Mouse (Mus musculus): ENCODE results near the gene Mbnl2. TPM values are rescaled to one million over a fixed set of nuclear protein-coding genes. Genes with fewer than 3 reads are reported as not detected.

Mbnl2 gene
- polyA plus RNA-seq, 1 experiment from 2014 or later: 35.1 TPM

DNA sequence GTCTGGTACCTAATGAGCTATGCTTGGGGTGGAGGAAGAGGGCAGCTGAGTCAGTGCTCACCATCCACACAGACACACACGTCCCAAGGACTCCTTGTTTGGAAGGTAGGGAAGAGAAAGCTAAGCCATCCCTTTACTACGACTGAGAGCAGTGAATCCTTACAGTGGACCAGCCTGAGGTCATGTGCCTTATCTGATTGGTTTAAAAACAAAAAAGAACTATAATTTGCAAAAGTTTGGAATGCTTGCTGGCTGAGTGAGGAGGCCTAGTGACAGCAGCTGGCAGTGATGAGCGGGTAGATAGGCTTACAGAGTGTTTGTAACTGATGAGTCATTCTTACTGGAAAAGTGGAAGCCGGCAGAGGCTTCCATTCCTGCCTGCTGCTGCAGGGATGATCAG lies 32.5 kb downstream of the Mbnl2 start:
- no peaks in the 10 kb centered on the region for H3K27me3 ChIP-seq (replicated peaks)
- H3K27ac ChIP-seq: no peak overlapping the region
- H3K4me1 ChIP-seq: peaks cover 13% of the 10 kb centered on the region; the same call in 1 of the 2 replicates
- H3K9me3 ChIP-seq: no peaks in the 10 kb centered on the region
- H3K36me3 ChIP-seq: no peaks in the 10 kb centered on the region
- WGBS: 72% methylated on average over 4 of the region's 4 CpGs
- H3K9ac ChIP-seq: no peak overlapping the region
- no peak overlapping the region for H3K4me2 ChIP-seq (replicated peaks)
- H3K4me3 ChIP-seq: no peak overlapping the region
- ATAC-seq (ENCODE audit: low FRiP score, low read depth): no peak

DNA sequence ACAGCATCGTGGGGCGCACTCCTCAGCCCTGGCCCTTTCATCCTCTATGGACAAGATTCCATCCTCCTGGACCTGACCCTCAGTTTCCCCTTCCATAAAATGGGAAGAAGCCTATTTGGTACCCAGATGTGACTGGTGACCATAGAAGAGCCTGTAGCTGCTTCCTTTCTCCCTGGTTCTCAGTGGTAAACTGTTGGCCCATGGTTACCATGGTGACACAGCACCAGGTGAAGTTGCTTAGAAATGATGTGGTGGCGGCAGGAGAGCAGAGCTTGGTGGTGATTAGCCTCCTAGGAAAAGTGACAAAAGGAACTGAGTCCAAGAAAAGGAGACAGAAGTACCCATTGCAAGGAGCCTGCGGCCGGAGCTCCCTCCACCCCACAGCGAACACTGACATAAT lies 34.2 kb downstream of the Mbnl2 start:
- no peak for ATAC-seq (ENCODE audit: low FRiP score, low read depth)
- H3K9me3 ChIP-seq: no peaks in the 10 kb centered on the region
- H3K4me1 ChIP-seq: peaks cover 13% of the 10 kb centered on the region; the same call in 1 of the 2 replicates
- H3K27ac ChIP-seq: no peak overlapping the region
- 92% methylated on average over 6 of the region's 6 CpGs for WGBS
- H3K36me3 ChIP-seq: no peaks in the 10 kb centered on the region
- H3K27me3 ChIP-seq (replicated peaks): no peaks in the 10 kb centered on the region
- no peak overlapping the region for H3K9ac ChIP-seq
- H3K4me2 ChIP-seq (replicated peaks): no peak overlapping the region
- H3K4me3 ChIP-seq: no peak overlapping the region

DNA sequence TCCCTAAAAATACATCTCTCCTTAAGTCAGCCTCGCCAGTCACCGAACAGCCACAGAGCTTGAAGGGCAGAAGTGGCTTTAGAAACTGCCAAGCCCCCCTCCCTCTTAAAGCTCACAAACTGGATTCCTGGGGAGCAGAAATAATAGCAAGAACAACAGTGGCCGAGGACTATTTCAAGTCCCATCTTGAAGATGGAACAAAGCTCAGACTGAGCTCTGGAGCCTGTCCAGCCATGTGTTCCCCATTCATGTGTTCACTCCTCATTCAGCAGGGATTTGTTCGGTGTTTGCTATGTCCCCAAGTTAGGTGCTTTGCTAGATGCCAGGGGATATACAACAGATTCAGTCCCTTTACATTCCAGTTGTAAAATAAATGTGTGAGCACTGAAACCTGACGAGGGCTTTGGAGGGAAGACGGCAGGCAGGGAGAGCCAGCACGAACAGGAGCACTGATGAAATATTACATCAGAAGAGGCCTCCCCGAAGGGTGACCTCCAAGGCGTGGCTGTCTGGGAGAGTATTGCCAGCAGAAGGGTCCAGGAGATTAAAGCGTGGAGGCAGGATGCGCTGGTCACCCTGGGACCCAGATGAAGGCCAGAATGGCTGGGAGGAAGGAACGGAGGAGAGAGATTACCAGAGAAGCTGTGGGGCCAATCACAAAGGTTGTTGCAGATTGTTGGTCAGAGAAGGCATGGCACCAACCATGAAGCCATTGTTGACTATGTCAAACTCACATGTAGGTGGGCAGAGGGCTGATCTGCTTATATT lies 36.0 kb downstream of the Mbnl2 start:
- Histone ChIP-seq H3K36me3 (no peaks in the 10 kb centered on the region), H3K27ac (no peak overlapping the region), H3K9ac (no peak overlapping the region), H3K9me3 (no peaks in the 10 kb centered on the region), H3K4me2 (replicated peaks) (no peak overlapping the region), H3K27me3 (replicated peaks) (no peaks in the 10 kb centered on the region), H3K4me1 (peaks cover 13% of the 10 kb centered on the region; the same call in 1 of the 2 replicates), H3K4me3 (no peak overlapping the region)
- WGBS: 63% methylated on average over 12 of the region's 12 CpGs
- ATAC-seq (ENCODE audit: low FRiP score, low read depth): no peak

DNA sequence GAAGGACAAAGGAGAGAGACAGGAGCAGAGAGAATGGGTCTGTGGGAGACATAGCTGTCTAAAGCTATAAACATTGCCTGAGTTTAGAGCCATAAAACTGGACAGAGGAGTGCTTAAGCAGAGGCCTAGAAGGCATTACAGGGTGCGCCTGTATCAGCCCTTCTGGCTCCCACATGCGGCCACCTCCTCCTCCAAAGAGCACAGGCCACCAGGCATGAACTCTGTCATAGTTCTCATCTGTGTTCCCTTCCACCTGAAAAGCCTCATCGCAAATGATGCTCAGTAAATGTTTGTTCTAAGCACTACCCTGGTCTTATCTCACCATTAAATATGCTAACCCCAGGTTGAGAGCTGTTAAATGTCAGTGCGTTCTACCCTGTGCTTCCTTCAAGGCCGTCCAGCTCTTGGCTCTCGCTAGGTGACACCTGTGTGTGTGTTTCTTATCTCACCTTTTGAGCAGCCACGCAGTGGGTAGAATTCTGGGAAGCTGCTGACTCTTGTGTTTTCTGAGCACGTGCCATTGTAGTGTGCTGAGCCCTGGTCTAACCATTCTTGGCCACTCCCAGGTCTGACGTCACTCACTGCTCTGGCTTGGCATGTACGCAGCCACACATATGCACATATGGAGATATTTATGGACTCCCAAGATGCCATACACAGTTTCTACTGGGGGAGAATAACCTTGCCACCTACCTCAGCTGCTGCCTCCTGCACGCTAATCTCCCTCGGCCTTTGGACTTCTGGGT lies 37.4 kb downstream of the Mbnl2 start:
- ATAC-seq (ENCODE audit: low FRiP score, low read depth): no peak
- Histone ChIP-seq H3K9me3 (no peaks in the 10 kb centered on the region), H3K27me3 (replicated peaks) (no peaks in the 10 kb centered on the region), H3K36me3 (no peaks in the 10 kb centered on the region), H3K4me2 (replicated peaks) (no peak overlapping the region), H3K4me3 (no peak overlapping the region), H3K4me1 (peaks cover 5% of the 10 kb centered on the region; the same call in 1 of the 2 replicates), H3K9ac (no peak overlapping the region), H3K27ac (no peak overlapping the region)
- WGBS: 91% methylated on average over 12 of the region's 12 CpGs

DNA sequence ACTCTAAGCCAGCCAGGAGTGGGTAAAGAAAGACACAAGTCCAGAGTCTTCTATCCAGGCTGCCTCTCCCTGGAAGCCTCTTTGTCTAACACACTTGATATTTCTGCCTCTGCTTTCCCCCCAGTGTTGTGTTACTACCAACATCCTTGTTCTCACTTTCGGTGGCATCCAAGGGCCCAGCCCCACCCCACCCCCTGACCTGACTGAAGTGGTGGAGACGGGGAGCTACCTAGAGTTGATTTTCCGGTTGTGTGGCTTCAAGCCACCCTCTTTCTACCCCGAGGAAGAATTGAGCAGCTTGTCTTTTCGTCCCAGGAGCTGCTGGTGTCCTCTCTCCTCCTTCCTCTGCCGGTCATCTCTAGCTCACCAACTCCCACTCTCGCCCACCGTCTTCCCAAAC lies 38.0 kb downstream of the Mbnl2 start:
- Histone ChIP-seq H3K4me3 (no peak overlapping the region), H3K27me3 (replicated peaks) (no peaks in the 10 kb centered on the region), H3K27ac (no peak overlapping the region), H3K36me3 (no peaks in the 10 kb centered on the region), H3K4me1 (peaks cover 5% of the 10 kb centered on the region; the same call in 1 of the 2 replicates), H3K9me3 (no peaks in the 10 kb centered on the region), H3K9ac (no peak overlapping the region), H3K4me2 (replicated peaks) (no peak overlapping the region)
- 89% methylated on average over 8 of the region's 8 CpGs for WGBS
- ATAC-seq (ENCODE audit: low FRiP score, low read depth): no peak

DNA sequence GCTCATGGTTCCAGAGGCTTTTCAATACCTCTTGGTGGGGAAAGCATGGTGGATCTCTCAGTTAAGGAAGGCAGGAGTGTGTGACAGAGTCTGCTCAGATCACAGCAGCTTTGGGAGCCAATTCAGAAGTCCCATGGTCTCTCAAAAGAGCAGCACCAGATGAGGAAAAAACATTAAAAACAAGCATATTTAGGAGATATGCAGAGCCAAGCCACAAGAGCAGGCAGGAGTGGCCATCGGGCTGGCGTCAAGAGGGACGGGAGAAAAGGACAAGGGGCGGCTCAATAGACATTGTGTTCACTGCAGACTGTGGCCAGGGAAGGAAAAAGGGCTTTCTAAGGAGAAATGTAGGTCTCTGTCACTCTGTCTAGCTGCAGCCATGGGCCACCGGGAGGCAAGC lies 40.3 kb downstream of the Mbnl2 start:
- Histone ChIP-seq H3K9me3 (no peaks in the 10 kb centered on the region), H3K27ac (no peak overlapping the region), H3K9ac (no peak overlapping the region), H3K27me3 (replicated peaks) (no peaks in the 10 kb centered on the region), H3K4me3 (no peak overlapping the region), H3K4me1 (peaks cover 4% of the 10 kb centered on the region; the same call in 1 of the 2 replicates), H3K36me3 (no peaks in the 10 kb centered on the region), H3K4me2 (replicated peaks) (no peak overlapping the region)
- ATAC-seq (ENCODE audit: low FRiP score, low read depth): no peak
- WGBS: 83% methylated on average over 5 of the region's 5 CpGs

DNA sequence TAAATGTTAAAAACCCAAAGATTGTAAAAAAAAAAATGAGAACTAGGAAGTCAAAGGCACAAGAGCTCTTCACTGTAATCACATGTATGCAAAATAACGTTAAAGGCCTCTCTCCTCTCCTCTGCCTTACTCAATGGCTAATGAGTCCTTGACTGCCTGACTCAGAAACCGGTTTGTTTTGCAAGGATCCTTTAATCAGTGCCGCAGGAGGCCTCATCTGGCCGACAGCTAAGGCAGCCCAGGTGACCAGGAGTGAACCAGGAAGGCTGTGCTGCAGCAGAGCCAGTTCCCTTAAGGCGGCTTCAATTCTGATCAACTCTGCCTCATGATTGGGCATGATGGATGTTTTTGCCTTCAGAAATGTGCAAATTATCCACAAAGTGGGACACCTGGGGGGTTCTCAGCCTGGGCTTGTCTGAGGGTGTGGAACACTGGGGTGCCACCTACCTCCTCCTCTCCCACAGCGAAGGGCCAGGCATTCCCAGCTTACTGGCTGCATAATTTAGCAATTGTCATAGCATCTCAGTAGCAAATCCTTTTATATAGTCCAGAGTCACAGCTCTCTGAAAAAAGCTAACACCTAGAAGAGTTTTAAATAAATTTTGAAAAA lies 43.0 kb downstream of the Mbnl2 start:
- no peak overlapping the region for H3K4me2 ChIP-seq (replicated peaks)
- no peaks in the 10 kb centered on the region for H3K9me3 ChIP-seq
- no peak for ATAC-seq (ENCODE audit: low FRiP score, low read depth)
- no peaks in the 10 kb centered on the region for H3K36me3 ChIP-seq
- no peak overlapping the region for H3K27ac ChIP-seq
- WGBS: 35% methylated on average over 6 of the region's 6 CpGs
- no peak overlapping the region for H3K9ac ChIP-seq
- no peaks in the 10 kb centered on the region for H3K4me1 ChIP-seq
- no peaks in the 10 kb centered on the region for H3K27me3 ChIP-seq (replicated peaks)
- no peak overlapping the region for H3K4me3 ChIP-seq

DNA sequence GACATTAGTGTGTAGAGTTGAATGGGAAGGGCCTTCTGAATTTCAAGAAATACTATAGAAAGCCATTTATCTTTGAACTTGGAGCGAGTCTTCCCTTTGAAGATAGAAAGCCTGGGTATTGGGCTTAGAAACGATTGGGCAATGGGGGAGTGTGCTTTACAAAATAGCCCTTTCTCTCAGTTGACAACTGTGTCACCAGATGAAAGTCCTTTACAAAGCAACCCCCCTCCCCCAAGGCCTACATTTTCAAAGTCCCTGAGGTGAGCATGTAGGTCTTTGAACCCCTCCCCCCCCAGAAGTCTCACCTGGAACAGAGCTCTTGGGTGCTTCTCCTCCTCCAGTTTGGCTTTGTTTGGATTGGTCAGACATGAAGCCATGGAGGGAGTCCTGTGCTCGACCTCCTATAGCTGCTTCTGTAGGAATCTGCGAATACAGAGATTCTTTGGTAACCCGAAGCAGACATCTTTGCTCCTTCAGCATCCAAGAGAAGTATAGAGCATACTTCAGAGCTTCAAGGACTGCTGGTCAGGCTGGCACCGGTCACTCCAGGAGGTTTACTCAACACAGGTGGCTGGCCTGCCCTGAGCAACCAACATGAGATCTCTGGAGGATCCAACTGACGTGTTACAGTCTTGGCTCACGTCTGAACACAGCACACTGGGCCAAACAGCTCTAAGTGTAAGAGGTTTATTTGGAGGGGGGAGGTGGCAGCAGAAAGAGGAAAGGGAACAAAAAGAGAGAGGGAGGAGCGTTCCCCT lies 43.7 kb downstream of the Mbnl2 start:
- H3K36me3 ChIP-seq: no peaks in the 10 kb centered on the region
- H3K9me3 ChIP-seq: no peaks in the 10 kb centered on the region
- H3K4me2 ChIP-seq (replicated peaks): no peak overlapping the region
- no peak overlapping the region for H3K27ac ChIP-seq
- H3K4me3 ChIP-seq: no peak overlapping the region
- 73% methylated on average over 9 of the region's 9 CpGs for WGBS
- H3K4me1 ChIP-seq: no peaks in the 10 kb centered on the region
- H3K27me3 ChIP-seq (replicated peaks): no peaks in the 10 kb centered on the region
- ATAC-seq (ENCODE audit: low FRiP score, low read depth): no peak
- no peak overlapping the region for H3K9ac ChIP-seq

DNA sequence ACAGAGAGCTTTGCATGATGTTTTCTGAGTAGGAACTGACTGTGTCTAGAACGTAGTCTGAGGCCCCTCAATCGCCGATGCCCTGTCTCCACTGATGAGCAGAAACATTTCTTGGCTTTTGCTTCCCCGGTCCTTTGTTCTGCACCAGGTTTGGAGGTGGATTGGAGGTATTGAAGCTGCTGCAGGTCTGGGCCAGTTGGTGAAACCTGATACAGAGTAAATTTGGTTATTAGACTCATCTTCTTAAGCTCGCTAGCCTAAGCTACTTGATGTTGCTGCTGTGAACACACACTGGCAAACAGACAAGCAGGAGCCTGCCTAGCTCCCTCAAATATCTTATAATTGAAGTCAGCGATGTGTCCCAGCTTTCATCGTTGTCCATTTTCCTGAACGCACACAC lies 46.6 kb downstream of the Mbnl2 start:
- H3K36me3 ChIP-seq: no peaks in the 10 kb centered on the region
- H3K27ac ChIP-seq: no peak overlapping the region
- no peak overlapping the region for H3K9ac ChIP-seq
- H3K4me3 ChIP-seq: no peak overlapping the region
- H3K4me2 ChIP-seq (replicated peaks): no peak overlapping the region
- H3K9me3 ChIP-seq: no peaks in the 10 kb centered on the region
- H3K4me1 ChIP-seq: no peaks in the 10 kb centered on the region
- ATAC-seq (ENCODE audit: low FRiP score, low read depth): no peak
- no peaks in the 10 kb centered on the region for H3K27me3 ChIP-seq (replicated peaks)
- WGBS: 92% methylated on average over 8 of the region's 8 CpGs

DNA sequence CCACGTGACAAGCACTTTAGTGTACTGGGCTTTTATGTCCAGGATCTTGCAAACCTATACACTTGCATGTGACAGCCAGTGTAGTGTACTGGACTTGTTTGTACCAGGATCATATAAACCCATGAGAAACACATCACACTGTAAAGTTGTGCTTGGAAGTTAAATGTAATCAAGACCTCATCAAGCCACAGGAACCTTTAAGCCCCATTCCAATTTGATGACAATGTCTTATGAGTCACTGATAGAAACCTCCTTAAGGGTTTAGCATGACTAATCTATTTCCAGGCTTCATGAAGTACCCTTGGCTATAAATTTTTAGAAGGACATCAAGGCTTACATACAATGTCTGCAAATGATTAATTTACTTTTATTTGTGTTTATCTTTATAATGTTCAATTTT lies 47.6 kb downstream of the Mbnl2 start:
- Histone ChIP-seq H3K4me3 (no peak overlapping the region), H3K4me1 (no peaks in the 10 kb centered on the region), H3K36me3 (no peaks in the 10 kb centered on the region), H3K27me3 (replicated peaks) (no peaks in the 10 kb centered on the region), H3K9ac (no peak overlapping the region), H3K9me3 (no peaks in the 10 kb centered on the region), H3K4me2 (replicated peaks) (no peak overlapping the region), H3K27ac (no peak overlapping the region)
- no peak for ATAC-seq (ENCODE audit: low FRiP score, low read depth)
- 82% methylated on average over 1 of the region's 1 CpGs for WGBS

DNA sequence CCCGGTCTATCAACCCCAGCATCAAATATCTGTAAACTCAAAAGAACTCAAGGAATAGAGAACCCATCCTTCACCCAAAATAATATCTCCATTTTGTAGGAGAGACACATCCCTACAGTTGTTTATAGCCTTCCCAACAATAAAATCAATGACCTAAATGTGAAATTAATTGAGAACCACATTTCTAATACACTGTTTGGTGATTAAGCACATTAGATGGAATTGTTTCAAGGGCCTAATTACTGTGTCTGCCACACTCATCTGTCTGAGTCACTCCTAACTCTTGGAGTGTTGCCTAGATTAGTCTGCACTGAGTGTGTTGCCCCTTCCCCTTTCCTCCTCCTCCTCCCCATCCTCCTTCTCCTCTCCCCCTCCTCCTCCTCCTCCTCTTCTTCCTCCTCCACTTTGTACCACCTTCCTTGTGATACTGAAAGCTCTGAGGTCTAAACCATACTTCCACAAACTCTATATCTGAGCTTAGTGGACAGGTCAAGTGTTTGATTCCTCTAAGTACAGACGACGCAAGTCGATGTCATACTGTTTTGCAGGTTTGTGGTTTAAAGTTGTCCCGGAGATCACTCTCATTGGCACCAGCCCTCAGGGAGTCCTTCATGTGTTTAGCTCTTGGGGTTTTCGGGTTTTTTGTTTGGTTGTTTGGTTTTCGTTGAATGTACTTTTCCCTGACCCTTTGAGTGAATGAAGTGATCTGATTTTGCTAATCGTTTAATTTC lies 48.8 kb downstream of the Mbnl2 start:
- no peak overlapping the region for H3K4me2 ChIP-seq (replicated peaks)
- no peaks in the 10 kb centered on the region for H3K27me3 ChIP-seq (replicated peaks)
- no peak overlapping the region for H3K9ac ChIP-seq
- H3K4me1 ChIP-seq: no peaks in the 10 kb centered on the region
- no peak overlapping the region for H3K4me3 ChIP-seq
- no peak for ATAC-seq (ENCODE audit: low FRiP score, low read depth)
- H3K9me3 ChIP-seq: no peaks in the 10 kb centered on the region
- 92% methylated on average over 8 of the region's 8 CpGs for WGBS
- H3K27ac ChIP-seq: no peak overlapping the region
- no peaks in the 10 kb centered on the region for H3K36me3 ChIP-seq
